ENCODE assay signal across 7 mouse cellular contexts in genomic region chr10:76531828-76532227, GRCm38 (mm10). TPM values are rescaled to one million over a fixed set of nuclear protein-coding genes. Genes with fewer than 3 reads are reported as not detected.
DNase-seq lines count a peak whose midpoint lies in the region; ATAC-seq and TF ChIP-seq lines count a peak whose summit lies in the region.

No protein-coding gene starts in this region.

- H3K36me3 ChIP-seq in lung, embryonic 14.5 days (ENCODE audit: insufficient read depth), result peaks cover 30% of the 10 kb centered on the region
- H3K36me3 ChIP-seq in embryonic facial prominence, embryonic 11.5 days (replicated peaks; ENCODE audit: control insufficient read depth, insufficient read depth, low read depth, low read length), result no peaks in the 10 kb centered on the region
- H3K36me3 ChIP-seq in intestine, postnatal 0 days (ENCODE audit: control insufficient read depth, insufficient read depth), result peaks cover 21% of the 10 kb centered on the region

- no peak for TF ChIP-seq CTCF in lung, embryonic 14.5 days (IDR thresholded peaks at IDR 0.05; ENCODE audit: low read depth)
- TF ChIP-seq CTCF in intestine, postnatal 0 days (IDR thresholded peaks at IDR 0.05; ENCODE audit: low read depth), result no peak
- TF ChIP-seq CTCF in olfactory bulb, adult 2 months (IDR thresholded peaks at IDR 0.05; ENCODE audit: insufficient read depth, low read depth, low read length), result no peak

- H3K9me3 ChIP-seq in lung, embryonic 14.5 days (ENCODE audit: low read depth, low read length), result no peaks in the 10 kb centered on the region
- no peaks in the 10 kb centered on the region for H3K9me3 ChIP-seq in embryonic facial prominence, embryonic 11.5 days (replicated peaks; ENCODE audit: control insufficient read depth, low read length)
- no peaks in the 10 kb centered on the region for H3K9me3 ChIP-seq in intestine, postnatal 0 days (ENCODE audit: control insufficient read depth)

- peak overlapping the region; percentile 68 for H3K9ac ChIP-seq in lung, embryonic 14.5 days
- H3K9ac ChIP-seq in embryonic facial prominence, embryonic 11.5 days (replicated peaks; ENCODE audit: low read length), result peak overlapping the region; percentile 71
- H3K9ac ChIP-seq in intestine, postnatal 0 days (ENCODE audit: low read depth, low read length), result peak overlapping the region; percentile 54

- peak overlapping the region; percentile 95 for H3K4me2 ChIP-seq in lung, embryonic 14.5 days
- H3K4me2 ChIP-seq in embryonic facial prominence, embryonic 11.5 days (ENCODE audit: low read depth, low read length), result peak overlapping the region; percentile 85
- H3K4me2 ChIP-seq in intestine, postnatal 0 days (replicated peaks; ENCODE audit: low read depth), result peak overlapping the region; percentile 90

- DNase-seq in lung, embryonic 14.5 days, result peak; percentile 31
- DNase-seq in lung, adult 18-20 months, result no peak
- peak; percentile 12 for DNase-seq in embryonic facial prominence, embryonic 11.5 days (ENCODE audit: low spot score)
- no peak for DNase-seq in left cerebral cortex, adult 18-20 months (ENCODE audit: low spot score in 2 of 2)
- no peak for DNase-seq in cerebellum, adult 11-12 months

- H3K4me3 ChIP-seq in lung, embryonic 14.5 days (ENCODE audit: low read depth, low read length), result peak overlapping the region; percentile 70
- H3K4me3 ChIP-seq in embryonic facial prominence, embryonic 11.5 days (ENCODE audit: low read depth, low read length), result peak overlapping the region; percentile 51
- peak overlapping the region; percentile 50 for H3K4me3 ChIP-seq in intestine, postnatal 0 days (ENCODE audit: low read depth, low read length)
- H3K4me3 ChIP-seq in olfactory bulb, adult 2 months (ENCODE audit: insufficient read depth, low read depth, low read length), result peak overlapping the region; percentile 58

- ATAC-seq in lung, embryonic 14.5 days (ENCODE audit: insufficient read depth), result peak; percentile 38; the same call in 1 of the 2 replicates
- ATAC-seq in embryonic facial prominence, embryonic 11.5 days (replicated peaks; ENCODE audit: insufficient number of reproducible peaks, low FRiP score, low TSS enrichment, low read depth), result peak; percentile 10; the same call in 1 of the 2 replicates
- no peak for ATAC-seq in intestine, postnatal 0 days

- no peaks in the 10 kb centered on the region for H3K27me3 ChIP-seq in lung, embryonic 14.5 days (ENCODE audit: insufficient read depth, low read length)
- H3K27me3 ChIP-seq in embryonic facial prominence, embryonic 11.5 days (ENCODE audit: control insufficient read depth, insufficient read depth, low read length), result no peaks in the 10 kb centered on the region
- H3K27me3 ChIP-seq in intestine, postnatal 0 days (replicated peaks; ENCODE audit: control insufficient read depth, insufficient read depth, low read length), result no peaks in the 10 kb centered on the region

- WGBS in lung, embryonic 14.5 days, result 2% methylated on average over 14 of the region's 14 CpGs
- 3% methylated on average over 14 of the region's 14 CpGs for WGBS in embryonic facial prominence, embryonic 11.5 days
- WGBS in intestine, postnatal 0 days, result under 1% methylated on average over 14 of the region's 14 CpGs
- 1% methylated on average over 14 of the region's 14 CpGs for WGBS in olfactory bulb, adult 2 months

- peak overlapping the region; percentile 72 for H3K27ac ChIP-seq in lung, embryonic 14.5 days (ENCODE audit: low read depth)
- 0 out of 2 replicates have a peak overlapping the region, but pooled peaks have one; percentile 24 for H3K27ac ChIP-seq in embryonic facial prominence, embryonic 11.5 days (replicated peaks; ENCODE audit: low read depth, low read length)
- H3K27ac ChIP-seq in intestine, postnatal 0 days (ENCODE audit: low read depth, low read length), result peak overlapping the region; percentile 22; the same call in 1 of the 2 replicates
- 0 out of 2 replicates have a peak overlapping the region, but pooled peaks have one; percentile 2 for H3K27ac ChIP-seq in olfactory bulb, adult 2 months (ENCODE audit: insufficient read depth, low read depth, low read length)

- H3K4me1 ChIP-seq in lung, embryonic 14.5 days (ENCODE audit: insufficient read depth), result peaks cover 7% of the 10 kb centered on the region; the same call in 1 of the 2 replicates
- no peaks in the 10 kb centered on the region for H3K4me1 ChIP-seq in embryonic facial prominence, embryonic 11.5 days (ENCODE audit: control insufficient read depth, insufficient read depth, low read length)
- peaks cover 4% of the 10 kb centered on the region; the same call in 1 of the 2 replicates for H3K4me1 ChIP-seq in intestine, postnatal 0 days (replicated peaks; ENCODE audit: control insufficient read depth, insufficient read depth, low read length)
- H3K4me1 ChIP-seq in olfactory bulb, adult 2 months (ENCODE audit: control insufficient read depth, insufficient read depth, low read length), result peaks cover 3% of the 10 kb centered on the region

- no peak for TF ChIP-seq POLR2A in olfactory bulb, adult 2 months (IDR thresholded peaks at IDR 0.05; ENCODE audit: insufficient read depth, low read depth, low read length)

RNA-seq across cellular contexts. Expression of gene Lss, which starts 0.4 kb away (rescaled TPM):
- 21.5 and 28.4 TPM in 2 replicates for polyA plus RNA-seq in lung, embryonic 14.5 days (2014; fragmentation: Nextera tagmentation; extraction: Ambion mirVana)
- polyA plus RNA-seq in embryonic facial prominence, embryonic 11.5 days (2014; fragmentation: Nextera tagmentation; extraction: Ambion mirVana), result 26.9 and 36.2 TPM in 2 replicates
- polyA plus RNA-seq in intestine, postnatal 0 days (2015; fragmentation: Nextera tagmentation; extraction: Ambion mirVana), result 13.7 and 15.3 TPM in 2 replicates
- not detected in 2 replicates for polyA plus RNA-seq in olfactory bulb, adult 2 months (2012; ENCODE audit: insufficient read depth, insufficient read length, low replicate concordance, missing spikeins)
- 10 to 100 TPM; 47.2 to 58.6 TPM for total RNA-seq in left cerebral cortex, adult 18-20 months (2021)

RNA-seq across cellular contexts. Expression of gene Spatc1l, which starts 30.2 kb away (rescaled TPM):
- polyA plus RNA-seq in lung, embryonic 14.5 days (2014; fragmentation: Nextera tagmentation; extraction: Ambion mirVana), result not detected in 2 replicates
- not detected in 2 replicates for polyA plus RNA-seq in embryonic facial prominence, embryonic 11.5 days (2014; fragmentation: Nextera tagmentation; extraction: Ambion mirVana)
- not detected in 2 replicates for polyA plus RNA-seq in intestine, postnatal 0 days (2015; fragmentation: Nextera tagmentation; extraction: Ambion mirVana)
- polyA plus RNA-seq in olfactory bulb, adult 2 months (2012; ENCODE audit: insufficient read depth, insufficient read length, low replicate concordance, missing spikeins), result not detected in 2 replicates
- not detected for total RNA-seq in left cerebral cortex, adult 18-20 months (2021)

RNA-seq across cellular contexts. Expression of gene Ftcd, which starts 43.6 kb away (rescaled TPM):
- 0.12 TPM in 1 of 2 replicates, not detected in the other for polyA plus RNA-seq in lung, embryonic 14.5 days (2014; fragmentation: Nextera tagmentation; extraction: Ambion mirVana)
- polyA plus RNA-seq in embryonic facial prominence, embryonic 11.5 days (2014; fragmentation: Nextera tagmentation; extraction: Ambion mirVana), result not detected in 2 replicates
- 0.83 and 1.2 TPM in 2 replicates for polyA plus RNA-seq in intestine, postnatal 0 days (2015; fragmentation: Nextera tagmentation; extraction: Ambion mirVana)
- polyA plus RNA-seq in olfactory bulb, adult 2 months (2012; ENCODE audit: insufficient read depth, insufficient read length, low replicate concordance, missing spikeins), result not detected in 2 replicates
- under 1 TPM in 1 of 2 experiments, not detected in 1; 0.12 TPM for total RNA-seq in left cerebral cortex, adult 18-20 months (2021)

Comparison
In these comparisons a context has a peak if more than half of its experiments do, and no peak if none do; other contexts are left out.
1. DNase-seq: peak in lung, embryonic 14.5 days (single experiment) and embryonic facial prominence, embryonic 11.5 days (single experiment); none in lung, adult 18-20 months (0 of 2), left cerebral cortex, adult 18-20 months (0 of 2) and cerebellum, adult 11-12 months (single experiment).
2. H3K27ac ChIP-seq: peak in every context shown above with its lines; median percentile 72 in lung, embryonic 14.5 days; 24 in embryonic facial prominence, embryonic 11.5 days; 22 in intestine, postnatal 0 days; 2 in olfactory bulb, adult 2 months.
3. RNA of gene Lss, which starts 0.4 kb away (polyA plus RNA-seq): 26.9 to 36.2 TPM in embryonic facial prominence, embryonic 11.5 days, 21.5 to 28.4 TPM in lung, embryonic 14.5 days and 13.7 to 15.3 TPM in intestine, postnatal 0 days; not detected in olfactory bulb, adult 2 months; every median in the first group is over 10 times any median in the second.
4. Peak in every context shown above with its lines, with median percentiles within 50 percentile points of each other: H3K4me2 ChIP-seq, H3K4me3 ChIP-seq and H3K9ac ChIP-seq.